Mouse (Mus musculus): ENCODE results near the gene Kcnj4.

DNA sequence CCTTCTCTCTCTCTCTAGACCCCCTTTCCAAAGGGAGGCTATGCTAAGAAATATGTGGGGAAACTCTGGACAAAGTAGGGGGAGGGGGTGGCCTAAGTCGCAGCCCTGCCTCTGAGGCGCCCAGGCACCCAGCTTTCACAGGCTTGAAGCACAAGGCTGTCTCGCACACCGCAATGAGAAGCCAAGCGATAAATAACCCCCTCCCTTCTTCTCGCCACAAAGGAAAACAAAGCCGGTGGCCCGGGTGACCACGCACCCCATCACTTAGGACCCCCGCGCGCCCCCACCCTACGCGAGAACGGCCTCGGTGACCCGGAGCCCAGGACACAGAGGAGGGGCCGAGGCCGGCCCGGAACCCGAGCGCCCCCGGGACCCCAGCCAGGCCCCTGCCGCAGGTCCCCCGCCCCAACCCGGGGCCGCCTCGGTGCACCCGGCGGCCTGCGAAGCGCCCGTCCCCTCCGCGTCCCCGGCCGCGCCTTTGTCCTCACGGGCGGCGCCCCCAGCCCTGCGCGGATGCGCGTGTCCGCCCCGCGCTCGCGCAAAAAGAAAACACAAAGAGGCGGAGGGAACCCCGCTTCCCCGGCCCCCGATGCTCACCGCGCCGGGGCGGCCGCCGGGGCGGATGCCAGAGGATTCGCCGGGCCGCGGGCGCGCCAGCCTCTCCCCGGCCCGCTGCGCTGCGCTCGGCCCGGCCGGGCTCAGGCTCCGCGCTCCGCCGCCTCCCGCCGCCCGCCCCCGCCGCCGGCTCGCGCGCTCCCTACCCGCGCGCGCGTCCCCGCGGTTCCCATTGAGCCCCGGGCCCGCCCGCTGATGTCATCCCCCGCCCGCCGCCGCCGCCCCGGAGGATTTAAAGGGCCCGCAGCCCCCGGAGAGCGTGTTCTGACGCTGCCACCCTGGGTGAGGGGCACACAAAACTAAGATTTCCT is 63.4 kb downstream of the Kcnj4 start:
- TF ChIP-seq CTCF (IDR thresholded peaks at IDR 0.05; ENCODE audit: extremely low read depth, insufficient read depth, low read length), result no peak
- no peak for TF ChIP-seq POLR2A (IDR thresholded peaks at IDR 0.05; ENCODE audit: extremely low read depth, insufficient read depth, low read length)
